ENCODE assay signal across 15 mouse cellular contexts in genomic region chr15:44915005-44915404, GRCm38 (mm10).
"Had no signal": no experiment of that assay in that cellular context is flagged by ENCODE, and none has a peak within 500 bp of the region (broad histone marks: within the 10 kb centered on the region; RNA-seq: fewer than 3 reads in every experiment).

No protein-coding gene starts in this region.

- DNase-seq: retina, postnatal 1 day; right cerebral cortex, adult 18-20 months; right cerebral cortex, postnatal 14 days; right cerebral cortex, postnatal 25 days; right cerebral cortex, postnatal 4 days; spleen, adult 18-20 months; thymus, adult 2 months; thymus, postnatal 25 days; thymus, postnatal 36 days; thymus, postnatal 4 days had no signal

- H3K27me3 ChIP-seq: neural tube, embryonic 12.5 days; neural tube, embryonic 13.5 days; neural tube, embryonic 15.5 days; stomach, embryonic 15.5 days had no signal

- H3K27ac ChIP-seq: neural tube, embryonic 12.5 days; neural tube, embryonic 13.5 days; neural tube, embryonic 15.5 days; stomach, embryonic 15.5 days; stomach, postnatal 0 days had no signal

- H3K9me3 ChIP-seq: neural tube, embryonic 12.5 days; neural tube, embryonic 13.5 days; neural tube, embryonic 15.5 days; stomach, embryonic 15.5 days had no signal

- H3K4me3 ChIP-seq: neural tube, embryonic 12.5 days; neural tube, embryonic 13.5 days; neural tube, embryonic 15.5 days; stomach, embryonic 15.5 days had no signal

- H3K4me2 ChIP-seq: neural tube, embryonic 12.5 days; neural tube, embryonic 13.5 days; neural tube, embryonic 15.5 days; stomach, embryonic 15.5 days had no signal

- H3K4me1 ChIP-seq: neural tube, embryonic 12.5 days; neural tube, embryonic 13.5 days; neural tube, embryonic 15.5 days; stomach, embryonic 15.5 days had no signal

- H3K9ac ChIP-seq: neural tube, embryonic 12.5 days; neural tube, embryonic 13.5 days; neural tube, embryonic 15.5 days; stomach, embryonic 15.5 days had no signal

- H3K36me3 ChIP-seq: neural tube, embryonic 12.5 days; neural tube, embryonic 13.5 days; neural tube, embryonic 15.5 days; stomach, embryonic 15.5 days had no signal
